Mouse (Mus musculus): ENCODE measurements around the gene Zfp386. TPM values are rescaled to one million over a fixed set of nuclear protein-coding genes. Genes with fewer than 3 reads are reported as not detected.

Zfp386 gene
- total and polyA plus RNA-seq, 2 experiments from 2014 or later: 13.5 to 31.7 TPM

DNA sequence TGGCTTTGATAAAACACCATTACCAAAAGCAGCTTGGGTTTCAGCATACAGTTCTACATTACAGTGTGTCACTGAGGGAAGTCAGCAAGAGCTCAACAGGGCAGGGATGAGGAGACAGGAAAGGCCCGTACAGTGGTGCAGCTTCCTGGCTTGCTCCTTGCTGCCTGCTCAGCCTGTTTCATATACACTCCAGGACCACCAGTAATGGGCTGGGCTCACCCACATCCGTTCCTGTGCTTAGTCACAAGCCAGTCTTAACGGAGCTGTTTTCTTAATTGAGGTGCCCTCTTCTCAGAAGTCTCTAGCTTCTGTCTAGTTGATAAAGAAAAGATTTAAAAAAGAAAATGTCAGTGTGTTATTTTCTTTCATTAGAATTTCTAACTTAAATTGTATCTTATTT is 8.6 kb downstream of the Zfp386 start:
- Histone ChIP-seq H3K9me3 (replicated peaks; ENCODE audit: control insufficient read depth, low read length) (peaks cover 32% of the 10 kb centered on the region), H3K27me3 (ENCODE audit: control insufficient read depth, insufficient read depth, low read length) (no peaks in the 10 kb centered on the region), H3K4me1 (ENCODE audit: control insufficient read depth, insufficient read depth) (no peaks in the 10 kb centered on the region), H3K27ac (ENCODE audit: low read depth) (no peak overlapping the region), H3K4me3 (ENCODE audit: low read depth, low read length) (no peak overlapping the region), H3K36me3 (replicated peaks; ENCODE audit: control insufficient read depth, insufficient read depth, low read length) (peaks cover 55% of the 10 kb centered on the region), H3K9ac (replicated peaks; ENCODE audit: low read depth, low read length) (no peak overlapping the region), H3K4me2 (ENCODE audit: low read depth, low read length) (no peak overlapping the region)
- DNase-seq (ENCODE audit: low spot score) (no peak), ATAC-seq (ENCODE audit: insufficient read depth, low read depth) (no peak)
- TF ChIP-seq EP300 (IDR thresholded peaks at IDR 0.05; ENCODE audit: low read depth): no peak
- TF ChIP-seq CTCF (IDR thresholded peaks at IDR 0.05; ENCODE audit: low read depth): no peak
- WGBS: 89% methylated on average over 3 of the region's 3 CpGs

DNA sequence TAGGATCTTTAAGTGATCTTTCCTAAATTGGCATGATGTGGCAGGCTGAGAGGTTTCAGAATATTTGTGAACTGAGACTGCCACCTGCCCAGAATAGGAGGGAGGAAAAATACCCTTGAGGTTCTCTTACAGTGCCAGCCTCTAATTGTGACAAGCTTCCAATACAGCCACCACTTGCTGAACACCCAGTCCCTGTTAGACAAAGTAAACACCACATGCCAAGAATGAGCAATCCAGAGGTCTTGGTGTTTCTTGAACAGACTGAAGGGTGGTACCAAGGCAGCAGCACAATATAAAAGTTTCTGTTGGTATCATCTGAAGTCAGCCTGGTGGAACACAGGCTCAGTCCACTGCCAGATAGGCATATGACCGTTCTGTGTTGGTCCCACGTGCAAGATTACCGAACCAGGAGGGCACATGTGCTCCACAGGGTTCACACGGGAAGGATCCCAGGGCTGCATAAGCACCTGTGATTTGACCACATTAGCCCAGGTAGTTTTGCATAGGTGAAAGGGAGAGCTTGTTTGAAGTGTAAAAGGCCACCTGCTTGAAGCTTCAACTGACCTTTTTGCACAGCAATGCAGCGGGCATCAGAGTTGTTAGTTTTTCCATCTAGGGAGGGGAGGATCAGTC is 14.2 kb downstream of the Zfp386 start:
- Histone ChIP-seq H3K9me3 (replicated peaks; ENCODE audit: control insufficient read depth, low read length) (peaks cover 50% of the 10 kb centered on the region), H3K4me2 (ENCODE audit: low read depth, low read length) (no peak overlapping the region), H3K4me3 (ENCODE audit: low read depth, low read length) (no peak overlapping the region), H3K27ac (ENCODE audit: low read depth) (no peak overlapping the region), H3K36me3 (replicated peaks; ENCODE audit: control insufficient read depth, insufficient read depth, low read length) (peaks cover 38% of the 10 kb centered on the region), H3K9ac (replicated peaks; ENCODE audit: low read depth, low read length) (no peak overlapping the region), H3K27me3 (ENCODE audit: control insufficient read depth, insufficient read depth, low read length) (no peaks in the 10 kb centered on the region), H3K4me1 (ENCODE audit: control insufficient read depth, insufficient read depth) (no peaks in the 10 kb centered on the region)
- TF ChIP-seq CTCF (IDR thresholded peaks at IDR 0.05; ENCODE audit: low read depth) (no peak), EP300 (IDR thresholded peaks at IDR 0.05; ENCODE audit: low read depth) (no peak)
- DNase-seq (ENCODE audit: low spot score) (no peak), ATAC-seq (ENCODE audit: insufficient read depth, low read depth) (no peak)
- 93% methylated on average over 5 of the region's 5 CpGs for WGBS

DNA sequence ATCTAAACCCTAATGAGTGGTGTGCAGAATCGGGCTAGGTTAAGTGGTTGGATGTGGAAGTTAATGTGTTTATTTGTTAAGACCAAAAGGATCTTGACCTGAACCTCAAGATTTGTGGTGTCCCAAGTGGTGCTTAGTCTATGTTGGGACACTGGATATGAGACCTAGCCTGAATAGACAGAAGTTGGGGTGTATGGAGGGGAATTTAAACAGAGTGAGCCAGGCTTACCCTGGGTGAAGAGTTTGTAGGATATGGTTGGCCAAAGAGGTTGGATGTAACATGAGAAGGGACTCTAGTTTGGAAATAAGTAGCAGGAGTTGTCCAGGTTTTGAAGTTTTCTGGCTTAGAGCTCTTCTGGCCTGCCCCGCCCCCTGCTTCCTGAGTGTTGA is 14.7 kb downstream of the Zfp386 start:
- H3K9ac ChIP-seq (replicated peaks; ENCODE audit: low read depth, low read length): no peak overlapping the region
- TF ChIP-seq CTCF (IDR thresholded peaks at IDR 0.05; ENCODE audit: low read depth) (no peak), EP300 (IDR thresholded peaks at IDR 0.05; ENCODE audit: low read depth) (no peak)
- 90% methylated on average over 2 of the region's 2 CpGs for WGBS

DNA sequence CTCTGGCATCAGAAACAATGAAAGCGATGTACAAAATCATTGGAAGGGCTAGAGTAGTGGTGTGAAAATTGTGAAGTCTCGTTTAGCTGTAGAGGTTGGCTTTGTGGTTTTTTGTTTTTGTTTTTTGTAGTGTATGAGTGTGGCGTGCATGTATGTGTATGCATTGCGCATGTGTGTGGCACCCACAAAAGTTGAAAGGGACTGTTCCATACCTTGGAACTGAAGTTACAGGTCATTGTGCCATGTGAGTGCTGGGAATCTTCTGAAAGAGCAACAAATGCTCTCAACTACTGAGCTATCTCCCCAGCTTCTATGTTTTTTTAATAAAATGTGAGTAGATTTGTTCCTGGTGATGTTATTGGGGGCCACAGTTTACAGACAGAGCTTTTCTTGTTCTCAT is 15.5 kb downstream of the Zfp386 start:
- Histone ChIP-seq H3K4me2 (ENCODE audit: low read depth, low read length) (no peak overlapping the region), H3K27me3 (ENCODE audit: control insufficient read depth, insufficient read depth, low read length) (no peaks in the 10 kb centered on the region), H3K36me3 (replicated peaks; ENCODE audit: control insufficient read depth, insufficient read depth, low read length) (peaks cover 26% of the 10 kb centered on the region), H3K9ac (replicated peaks; ENCODE audit: low read depth, low read length) (no peak overlapping the region), H3K27ac (ENCODE audit: low read depth) (no peak overlapping the region), H3K4me1 (ENCODE audit: control insufficient read depth, insufficient read depth) (no peaks in the 10 kb centered on the region), H3K4me3 (ENCODE audit: low read depth, low read length) (no peak overlapping the region), H3K9me3 (replicated peaks; ENCODE audit: control insufficient read depth, low read length) (peaks cover 45% of the 10 kb centered on the region)
- ATAC-seq (ENCODE audit: insufficient read depth, low read depth) (no peak), DNase-seq (ENCODE audit: low spot score) (no peak)
- no peak for TF ChIP-seq EP300 (IDR thresholded peaks at IDR 0.05; ENCODE audit: low read depth)
- TF ChIP-seq CTCF (IDR thresholded peaks at IDR 0.05; ENCODE audit: low read depth): no peak
- WGBS: 96% methylated on average over 4 of the region's 4 CpGs

More for the DNA sequence above, 14.7 kb downstream of the Zfp386 start:
- H3K27ac ChIP-seq (ENCODE audit: low read depth): no peak overlapping the region
- H3K27me3 ChIP-seq (ENCODE audit: control insufficient read depth, insufficient read depth, low read length): no peaks in the 10 kb centered on the region
- peaks cover 50% of the 10 kb centered on the region for H3K9me3 ChIP-seq (replicated peaks; ENCODE audit: control insufficient read depth, low read length)
- H3K4me1 ChIP-seq (ENCODE audit: control insufficient read depth, insufficient read depth): no peaks in the 10 kb centered on the region
- peaks cover 32% of the 10 kb centered on the region for H3K36me3 ChIP-seq (replicated peaks; ENCODE audit: control insufficient read depth, insufficient read depth, low read length)
- H3K4me3 ChIP-seq (ENCODE audit: low read depth, low read length): no peak overlapping the region
- H3K4me2 ChIP-seq (ENCODE audit: low read depth, low read length): no peak overlapping the region
- ATAC-seq (ENCODE audit: insufficient read depth, low read depth): no peak
- no peak for DNase-seq (ENCODE audit: low spot score)

DNA sequence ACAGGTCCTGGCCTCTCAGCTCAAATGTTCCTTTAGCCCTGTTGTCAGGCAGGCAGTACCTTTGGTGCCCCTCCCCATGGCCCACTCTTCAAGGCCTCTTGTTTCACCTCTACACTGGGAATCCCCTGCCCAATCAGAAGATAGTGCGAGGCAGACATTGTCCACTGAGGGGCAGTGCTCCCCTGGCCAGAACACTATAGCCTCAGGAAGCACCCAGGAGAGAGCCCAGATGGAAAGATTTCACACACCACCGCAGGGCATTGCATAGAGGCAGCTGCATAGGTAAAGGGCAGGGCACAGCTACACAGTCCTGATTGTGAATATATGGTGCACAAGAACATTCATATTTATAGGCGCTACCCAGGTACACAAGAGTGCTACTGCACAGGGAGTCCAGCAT is 23.5 kb downstream of the Zfp386 start:
- 24% methylated on average over 3 of the region's 3 CpGs for WGBS
- Histone ChIP-seq H3K4me2 (ENCODE audit: low read depth, low read length) (no peak overlapping the region), H3K9ac (replicated peaks; ENCODE audit: low read depth, low read length) (no peak overlapping the region), H3K4me3 (ENCODE audit: low read depth, low read length) (no peak overlapping the region), H3K27ac (ENCODE audit: low read depth) (no peak overlapping the region), H3K9me3 (replicated peaks; ENCODE audit: control insufficient read depth, low read length) (no peaks in the 10 kb centered on the region), H3K4me1 (ENCODE audit: control insufficient read depth, insufficient read depth) (no peaks in the 10 kb centered on the region), H3K27me3 (ENCODE audit: control insufficient read depth, insufficient read depth, low read length) (no peaks in the 10 kb centered on the region), H3K36me3 (replicated peaks; ENCODE audit: control insufficient read depth, insufficient read depth, low read length) (no peaks in the 10 kb centered on the region)
- peak; percentile 64 for ATAC-seq (ENCODE audit: insufficient read depth, low read depth)
- no peak for DNase-seq (ENCODE audit: low spot score)
- TF ChIP-seq EP300 (IDR thresholded peaks at IDR 0.05; ENCODE audit: low read depth): no peak
- peak; percentile 65 for TF ChIP-seq CTCF (IDR thresholded peaks at IDR 0.05; ENCODE audit: low read depth)

All from heart, postnatal 0 days (tissue).